Mouse (Mus musculus) liver, embryonic 14.5 days (tissue): Measurements from ENCODE around the gene Snta1.

Experiments used
- CTCF ChIP-seq: IDR thresholded peaks from 2 replicates; pipeline ENCODE4 v1.5.1; 2016; ENCODE audit warnings: antibody characterized with exemption, low read depth, control low read depth
- EP300 ChIP-seq: IDR thresholded peaks from 2 replicates; pipeline ENCODE4 v1.6.1; 2016; ENCODE audit warnings: antibody characterized with exemption, low read depth

GRCm38 (mm10) chr2:154436076-154436457 is 28.2 kb upstream of the Snta1 start:
- no peak for TF ChIP-seq EP300
- TF ChIP-seq CTCF = no peak
